Mouse (Mus musculus) ES-E14 (cell line): Measurements from ENCODE around the gene Zfp605. TPM values are rescaled to one million over a fixed set of nuclear protein-coding genes. Genes with fewer than 3 reads are reported as not detected.

Experiments
- DNase-seq: peaks from one replicate; pipeline ENCODE4 v3.0.0-alpha.2; 2013; ENCODE audit warnings: low read depth, low spot score
- H3K27ac ChIP-seq: 2 replicates; pipeline ENCODE4 v1.5.1; 2012; ENCODE audit warnings: low read depth, mild to moderate bottlenecking, low read length, moderate library complexity, mixed read lengths; ENCODE audit not compliant: poor library complexity, insufficient read depth, severe bottlenecking
- H3K36me3 ChIP-seq: 2 replicates; pipeline ENCODE4 v1.6.1; 2012; ENCODE audit warnings: mild to moderate bottlenecking, low read length, moderate library complexity, mixed read lengths; ENCODE audit not compliant: control insufficient read depth, poor library complexity, insufficient read depth, severe bottlenecking
- H3K4me1 ChIP-seq, 2 experiments: fragments of 150-350 bp in 1 of 2; sonication (generic) in 1 of 2; 2 replicates each; pipeline ENCODE4 v1.6.1; 2012; ENCODE audit warnings: low read length in 2 of 2, mild to moderate bottlenecking in 1 of 2, mixed read lengths in 1 of 2; ENCODE audit not compliant: control insufficient read depth in 2 of 2, insufficient read depth in 2 of 2, poor library complexity in 1 of 2
- H3K4me3 ChIP-seq, 2 experiments: fragments of 150-350 bp in 1 of 2; sonication (generic) in 1 of 2; 2 replicates each; pipeline ENCODE4 v1.5.1; 2012; ENCODE audit warnings: low read length in 2 of 2, low read depth in 1 of 2, mild to moderate bottlenecking in 1 of 2, mixed read lengths in 1 of 2; ENCODE audit not compliant: insufficient read depth in 1 of 2, poor library complexity in 1 of 2, severe bottlenecking in 1 of 2
- H3K9ac ChIP-seq: 2 replicates; pipeline ENCODE4 v1.6.1; 2012; ENCODE audit warnings: low read depth, mild to moderate bottlenecking, low read length, mixed read lengths; ENCODE audit not compliant: poor library complexity, insufficient read depth, severe bottlenecking
- H3K9me3 ChIP-seq: fragments of 150-350 bp; sonication (generic); 2 replicates; pipeline ENCODE4 v1.6.1; 2012; ENCODE audit warnings: low read depth, mild to moderate bottlenecking, low read length; ENCODE audit not compliant: control insufficient read depth, insufficient read depth
- CHD2 ChIP-seq: IDR thresholded peaks from 2 replicates; pipeline ENCODE4 v1.6.1; 2014; ENCODE audit warnings: mild to moderate bottlenecking, low read depth, low read length, inconsistent platforms
- HCFC1 ChIP-seq: IDR thresholded peaks from 2 replicates; pipeline ENCODE4 v1.6.1; 2012; ENCODE audit warnings: low read length, inconsistent platforms, borderline replicate concordance; ENCODE audit not compliant: insufficient read depth
- MAFK ChIP-seq: IDR thresholded peaks from 2 replicates; pipeline ENCODE4 v1.6.1; 2014; ENCODE audit warnings: mild to moderate bottlenecking, low read depth, low read length, inconsistent platforms; ENCODE audit not compliant: insufficient read depth
- ZC3H11A ChIP-seq: IDR thresholded peaks from 2 replicates; pipeline ENCODE4 v1.6.1; 2012; ENCODE audit warnings: low read depth, mild to moderate bottlenecking, inconsistent platforms, low read length, borderline replicate concordance
- ZNF384 ChIP-seq: IDR thresholded peaks from 2 replicates; pipeline ENCODE4 v1.6.1; 2012; ENCODE audit warnings: low read depth, low read length, inconsistent platforms
- in situ Hi-C, 2 experiments: fragments of 600-800 bp; cut with MboI; formaldehyde crosslinking; loops; one replicate each; pipeline ENCODE4 v1.15.1; 2025; ENCODE audit warnings: low sequenced_read_pairs in 2 of 2, inconsistent platforms in 1 of 2; ENCODE audit not compliant: unreplicated experiment in 2 of 2
- total RNA-seq: library from RNA; depleted of rRNA; stranded (reverse); fragments of 300-350 nt; gene quantifications from 2 replicates; pipeline ENCODE4 v1.2.3, GENCODE M21; 2012

Zfp605 gene
- total RNA-seq, 1 experiment: 8.9 TPM

GRCm38 (mm10) chr5:110094030-110094846, 15.7 kb upstream of the Zfp605 start, which contains the start of gene Gm35315:
Gene Gm35315, minus strand, starts transcription at chr5:110094420.
- TF ChIP-seq HCFC1: 0 out of 2 replicates have a peak, but pooled peaks have one; percentile 45
- no peak for TF ChIP-seq ZNF384
- TF ChIP-seq CHD2: peak; percentile 75
- Histone ChIP-seq H3K9me3 (no peaks in the 10 kb centered on the region), H3K36me3 (no peaks in the 10 kb centered on the region), H3K27ac (peak within 1 kb of the TSS; percentile 32; the same call in 1 of the 2 replicates), H3K4me1 (peaks cover 9 to 15% of the 10 kb centered on the region in 2 experiments), H3K4me3 (peak within 1 kb of the TSS; percentile 67 to 88), H3K9ac (peak within 1 kb of the TSS; percentile 86)
- in situ Hi-C loops: no loop called here
- peak; percentile 86 for DNase-seq

GRCm38 (mm10) chr5:110094847-110095213, 15.1 kb upstream of the Zfp605 start:
- no peak for TF ChIP-seq CHD2
- TF ChIP-seq ZNF384: no peak
- no peak for TF ChIP-seq HCFC1
- TF ChIP-seq MAFK: no peak
- TF ChIP-seq ZC3H11A: no peak
- peak overlapping the region; percentile 32; the same call in 1 of the 2 replicates for H3K27ac ChIP-seq
- in situ Hi-C loops: no loop called here
- peak overlapping the region; percentile 86; the same call in 1 of the 2 replicates for H3K9ac ChIP-seq
- no peaks in the 10 kb centered on the region for H3K9me3 ChIP-seq
- peak overlapping the region; percentile 67 to 88 for H3K4me3 ChIP-seq
- H3K4me1 ChIP-seq: peaks cover 9 to 17% of the 10 kb centered on the region in 2 experiments
- no peak for DNase-seq
- H3K36me3 ChIP-seq: no peaks in the 10 kb centered on the region

- Histone ChIP-seq H3K36me3 (peaks cover 19% of the 10 kb centered on the region), H3K4me3 (no peak overlapping the region), H3K9me3 (no peaks in the 10 kb centered on the region), H3K4me1 (peaks cover 9 to 43% of the 10 kb centered on the region in 2 experiments), H3K27ac (peak overlapping the region; percentile 73; the same call in 1 of the 2 replicates), H3K9ac (no peak overlapping the region)
- DNase-seq: peak; percentile 70
- no peak for TF ChIP-seq ZC3H11A
- no peak for TF ChIP-seq MAFK
- TF ChIP-seq CHD2: peak; percentile 45; the same call in 1 of the 2 replicates
- TF ChIP-seq ZNF384: no peak
- TF ChIP-seq HCFC1: no peak
- in situ Hi-C loops: no loop called here
Measured at GRCm38 (mm10) chr5:110098991-110099477, 10.9 kb upstream of the Zfp605 start.

DNA sequence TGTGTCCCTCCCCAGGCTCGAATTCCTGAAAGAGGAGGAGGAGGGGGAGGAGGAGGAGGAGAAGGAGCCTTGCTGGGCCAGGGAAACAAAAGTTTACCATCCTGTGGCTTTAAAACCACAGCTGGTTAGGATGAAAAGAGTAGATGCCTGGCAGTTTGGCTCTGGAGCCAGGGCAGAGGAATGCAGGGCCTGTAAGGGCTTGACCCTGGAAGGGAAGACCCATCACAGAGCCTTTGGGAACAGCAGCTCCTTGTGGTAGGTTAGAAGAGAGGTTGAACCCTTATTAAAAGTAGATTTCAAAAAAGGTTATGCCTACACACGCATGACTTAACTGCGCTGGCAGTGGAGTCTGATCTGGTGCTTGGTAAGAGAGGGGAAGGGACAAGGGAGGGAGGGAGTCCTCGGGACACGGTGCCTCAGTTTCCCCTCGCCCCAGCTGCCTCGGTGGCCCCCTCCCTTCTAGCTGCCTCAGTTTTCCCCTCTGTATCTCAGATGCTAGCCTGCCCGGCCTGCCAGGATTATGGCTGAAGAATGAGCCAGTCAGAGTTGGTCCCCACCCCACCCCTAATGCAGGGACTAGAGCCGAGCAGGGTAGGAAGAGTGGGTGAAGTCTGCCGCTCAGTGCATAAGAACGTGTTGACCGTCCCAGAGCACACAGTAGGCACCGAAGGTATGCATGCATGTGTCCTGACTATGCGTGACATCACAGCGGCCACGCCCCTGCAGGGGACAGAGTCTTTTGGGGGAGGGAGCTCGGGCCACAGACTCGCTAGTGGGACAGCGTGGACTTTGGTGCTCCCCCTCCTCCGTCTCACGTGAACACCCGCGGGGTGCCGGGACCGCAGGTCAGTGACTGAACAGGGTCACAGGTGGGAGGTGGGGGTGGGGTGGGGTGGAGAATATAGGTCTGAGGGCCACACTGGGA, 10.0 kb upstream of the Zfp605 start, which contains the start of gene Plcxd1:
Gene Plcxd1 (plus strand): TSS at position 314 of the 925 bp plus-strand sequence.
- Histone ChIP-seq H3K36me3 (peaks cover 28% of the 10 kb centered on the region), H3K27ac (peak within 1 kb of the TSS; percentile 73), H3K4me1 (peaks cover 9 to 52% of the 10 kb centered on the region in 2 experiments), H3K9me3 (no peaks in the 10 kb centered on the region), H3K9ac (peak within 1 kb of the TSS; percentile 59; the same call in 1 of the 2 replicates), H3K4me3 (peak within 1 kb of the TSS; percentile 31 to 61)
- in situ Hi-C loops: no loop called here
- no peak for DNase-seq
- TF ChIP-seq MAFK: no peak
- no peak for TF ChIP-seq HCFC1
- TF ChIP-seq ZC3H11A: no peak
- TF ChIP-seq ZNF384: no peak
- TF ChIP-seq CHD2: no peak
